Mouse (Mus musculus): ENCODE results near the gene Pphln1.

The Pphln1 gene

GRCm38 (mm10) chr15:93433811-93434210, 35.7 kb downstream of the Pphln1 start:
- peak; percentile 78 for DNase-seq (ENCODE audit: low read depth, low spot score)

DNA sequence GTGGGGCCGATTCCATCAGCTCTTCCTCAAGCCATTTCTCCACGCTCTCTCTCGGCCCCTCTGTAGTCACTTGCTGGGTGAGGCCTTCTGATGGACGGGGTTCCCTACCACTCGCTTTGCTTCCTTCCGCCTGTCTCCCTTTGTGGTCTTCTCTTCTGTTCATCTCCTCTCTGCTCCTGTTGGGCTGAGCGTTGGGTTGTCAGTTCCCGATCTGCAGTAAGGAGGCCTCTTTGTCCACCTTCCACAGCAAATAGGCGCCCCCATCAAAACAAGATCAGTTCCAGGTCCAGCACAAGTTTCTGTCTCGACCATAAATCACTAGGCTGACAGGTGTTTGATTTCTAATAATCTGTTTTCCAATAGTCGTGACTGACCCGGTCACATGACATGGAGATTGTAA, 37.8 kb downstream of the Pphln1 start:
- no peak for DNase-seq (ENCODE audit: low read depth, low spot score)

- DNase-seq (ENCODE audit: low read depth, low spot score): peak; percentile 61
Measured at GRCm38 (mm10) chr15:93438663-93439062, 40.5 kb downstream of the Pphln1 start.

GRCm38 (mm10) chr15:93442271-93442670, 44.1 kb downstream of the Pphln1 start:
- no peak for DNase-seq (ENCODE audit: low read depth, low spot score)

GRCm38 (mm10) chr15:93443676-93444075, 45.5 kb downstream of the Pphln1 start:
- no peak for DNase-seq (ENCODE audit: low read depth, low spot score)

GRCm38 (mm10) chr15:93448862-93449261, 50.7 kb downstream of the Pphln1 start:
- DNase-seq (ENCODE audit: low read depth, low spot score): no peak

- no peak for DNase-seq (ENCODE audit: low read depth, low spot score)
Measured at GRCm38 (mm10) chr15:93453296-93453695, 55.1 kb downstream of the Pphln1 start.

DNA sequence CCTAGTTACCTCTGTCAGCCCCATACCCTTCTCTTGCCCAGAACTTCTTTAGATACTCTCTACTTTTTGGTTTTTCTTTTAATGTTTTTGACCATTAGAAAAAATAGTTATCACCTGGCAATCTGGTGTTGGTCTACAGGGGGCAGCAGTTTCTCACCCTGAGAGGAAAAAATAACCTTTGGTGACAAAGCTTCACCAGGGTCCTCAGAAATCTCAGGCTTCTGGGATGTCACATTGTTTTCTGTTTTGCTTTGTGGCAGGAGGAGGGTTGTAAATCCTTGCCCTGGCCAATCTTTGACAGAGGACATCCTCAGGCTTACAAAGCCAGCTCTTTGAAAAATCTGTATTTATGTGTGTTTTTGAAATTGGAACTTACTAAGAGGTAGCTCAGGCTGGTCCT, 57.9 kb downstream of the Pphln1 start:
- no peak for DNase-seq (ENCODE audit: low read depth, low spot score)

DNA sequence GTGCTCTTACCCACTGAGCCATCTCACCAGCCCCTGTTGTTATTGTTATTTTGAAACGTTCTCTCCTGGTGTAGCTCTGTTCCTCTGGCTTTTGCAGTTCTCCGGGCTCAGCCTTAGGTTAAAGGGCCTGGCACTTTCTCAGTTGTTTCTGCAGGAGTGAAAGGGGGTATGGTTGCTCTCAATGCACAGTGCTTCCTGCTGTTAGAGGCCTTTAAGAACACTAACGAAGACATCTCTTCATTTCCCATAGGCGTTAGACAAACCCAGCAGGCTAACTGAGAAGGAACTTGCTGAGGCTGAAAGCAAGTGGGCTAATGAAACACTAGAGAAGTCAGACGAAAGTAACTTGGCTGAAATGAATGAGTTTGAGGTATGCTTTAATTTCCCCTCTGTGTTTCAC, 61.3 kb downstream of the Pphln1 start:
- no peak for DNase-seq (ENCODE audit: low read depth, low spot score)

DNA sequence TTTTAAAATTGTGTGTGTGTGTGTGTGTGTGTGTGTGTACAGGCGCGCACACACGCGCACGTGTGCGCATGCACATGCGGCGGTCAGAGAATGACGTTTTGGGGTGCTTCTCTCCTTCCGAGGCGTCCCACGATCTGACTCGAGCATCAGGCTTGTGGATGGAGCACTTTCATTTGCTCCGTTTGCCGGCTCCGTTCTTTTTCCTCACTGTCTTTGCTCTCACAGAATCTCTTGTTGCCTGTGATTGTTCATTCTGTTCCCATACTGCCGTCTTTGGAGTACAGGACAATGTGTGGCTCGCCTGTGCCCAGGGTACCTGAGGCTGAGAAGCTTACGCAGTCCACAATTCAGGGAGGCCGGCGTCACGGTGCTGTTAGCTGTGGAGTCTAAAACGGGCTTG, 62.9 kb downstream of the Pphln1 start:
- DNase-seq (ENCODE audit: low read depth, low spot score): no peak

DNA sequence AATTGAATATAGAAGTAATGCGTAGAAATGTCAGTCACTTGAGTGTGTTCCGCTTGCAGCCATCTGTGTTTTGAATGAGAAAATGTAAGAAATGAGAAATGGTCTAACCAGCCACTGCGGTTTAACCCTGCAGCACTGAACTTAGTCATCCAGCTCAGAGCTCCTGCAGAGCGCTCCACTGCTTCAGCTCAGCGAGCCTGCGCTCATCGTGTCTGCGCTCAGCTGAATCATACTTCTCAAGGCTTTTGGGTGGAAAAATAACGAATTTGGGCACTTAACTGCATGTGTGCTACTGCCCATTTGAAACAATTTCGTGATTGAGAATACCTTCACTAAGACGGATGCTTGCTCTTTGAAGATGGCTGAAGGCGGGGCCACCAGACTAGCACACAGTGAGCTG, 73.5 kb downstream of the Pphln1 start:
- DNase-seq (ENCODE audit: low read depth, low spot score): no peak

DNA sequence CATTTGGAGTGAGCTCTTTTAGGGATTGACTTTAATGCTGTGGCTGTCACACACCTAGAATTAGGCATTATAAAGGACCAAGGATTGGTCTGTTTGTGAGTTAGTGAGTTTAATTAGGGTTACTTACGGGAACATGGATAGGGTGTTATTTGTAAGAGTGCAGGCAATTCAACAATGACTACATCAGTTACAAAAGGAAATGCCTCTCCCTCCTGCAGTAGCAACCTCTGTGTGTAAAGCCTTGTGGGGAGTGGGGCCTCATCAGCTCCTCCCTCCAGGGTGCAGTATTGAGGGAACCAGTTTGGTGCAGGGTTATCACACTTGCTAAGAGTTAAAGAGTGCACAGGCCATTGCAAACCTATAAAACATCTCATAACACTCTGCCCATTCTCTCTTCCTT, 73.9 kb downstream of the Pphln1 start:
- DNase-seq (ENCODE audit: low read depth, low spot score): no peak

- DNase-seq (ENCODE audit: low read depth, low spot score): no peak
Measured at GRCm38 (mm10) chr15:93474277-93474676, 76.1 kb downstream of the Pphln1 start.

- DNase-seq (ENCODE audit: low read depth, low spot score): no peak
Measured at GRCm38 (mm10) chr15:93475688-93476087, 77.5 kb downstream of the Pphln1 start.

GRCm38 (mm10) chr15:93477729-93478128, 79.6 kb downstream of the Pphln1 start:
- DNase-seq (ENCODE audit: low read depth, low spot score): no peak

DNA sequence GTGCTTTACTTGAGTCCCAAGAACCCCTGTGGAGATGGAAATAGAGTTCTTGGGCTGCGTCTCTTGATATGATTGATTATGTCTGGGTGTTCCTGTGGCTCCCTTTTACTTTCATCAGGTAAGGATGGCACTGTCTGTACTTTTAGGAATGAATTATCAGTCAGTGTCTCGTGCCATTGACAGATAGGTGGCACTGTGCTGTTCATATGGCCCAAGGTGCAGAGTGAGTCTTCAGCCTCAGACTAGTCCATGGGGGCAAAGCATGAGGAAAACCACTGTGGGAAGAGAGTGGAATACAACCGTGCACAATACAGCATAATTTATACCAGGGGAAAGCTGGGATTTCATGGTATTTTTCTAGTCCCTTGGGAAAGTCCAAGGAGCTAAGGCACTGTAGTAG, 80.5 kb downstream of the Pphln1 start:
- no peak for DNase-seq (ENCODE audit: low read depth, low spot score)

GRCm38 (mm10) chr15:93479445-93479844, 81.3 kb downstream of the Pphln1 start:
- no peak for DNase-seq (ENCODE audit: low read depth, low spot score)

GRCm38 (mm10) chr15:93481112-93481511, 83.0 kb downstream of the Pphln1 start:
- DNase-seq (ENCODE audit: low read depth, low spot score): no peak

DNA sequence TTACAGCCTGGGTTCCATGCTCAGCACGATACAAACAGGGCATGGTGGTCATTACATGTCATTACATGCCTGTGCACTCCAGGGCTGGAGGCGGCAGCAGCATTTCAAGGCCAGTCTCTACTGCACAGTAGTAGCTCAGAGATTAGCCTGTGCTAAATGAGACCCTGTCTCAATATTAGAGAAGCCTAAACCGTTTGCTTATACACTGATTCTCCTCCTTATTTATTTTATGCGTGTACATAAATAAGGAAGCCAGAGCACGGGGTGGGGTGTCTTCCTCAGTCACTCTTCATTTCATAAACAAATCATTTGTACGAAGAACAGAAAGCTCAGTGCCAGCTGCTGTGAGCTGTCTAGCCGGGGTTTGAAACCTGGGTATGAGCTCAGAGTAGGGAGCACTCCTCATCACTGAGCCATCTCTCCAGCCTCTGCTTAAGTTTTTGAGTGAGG, 86.1 kb downstream of the Pphln1 start:
- no peak for DNase-seq (ENCODE audit: low read depth, low spot score)

DNA sequence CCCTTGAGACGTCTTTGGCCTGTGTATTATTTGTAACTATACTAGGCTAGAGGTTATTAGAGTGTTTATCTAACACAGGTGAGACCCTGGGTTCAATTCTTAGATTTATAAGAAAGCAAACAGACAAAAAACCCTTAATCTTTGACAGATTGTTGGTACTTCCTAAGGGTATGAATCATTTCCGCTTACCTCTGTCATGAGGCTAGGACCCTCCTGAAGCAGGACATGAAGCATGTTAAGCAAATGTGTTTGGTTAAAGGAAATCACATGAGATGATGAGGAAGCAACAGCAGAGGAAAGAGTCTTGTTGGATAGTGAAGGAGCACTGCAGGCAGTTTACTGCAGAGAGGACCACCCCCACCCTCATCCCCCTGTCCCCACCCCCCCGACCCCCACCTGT, 87.1 kb downstream of the Pphln1 start:
- no peak for DNase-seq (ENCODE audit: low read depth, low spot score)

DNA sequence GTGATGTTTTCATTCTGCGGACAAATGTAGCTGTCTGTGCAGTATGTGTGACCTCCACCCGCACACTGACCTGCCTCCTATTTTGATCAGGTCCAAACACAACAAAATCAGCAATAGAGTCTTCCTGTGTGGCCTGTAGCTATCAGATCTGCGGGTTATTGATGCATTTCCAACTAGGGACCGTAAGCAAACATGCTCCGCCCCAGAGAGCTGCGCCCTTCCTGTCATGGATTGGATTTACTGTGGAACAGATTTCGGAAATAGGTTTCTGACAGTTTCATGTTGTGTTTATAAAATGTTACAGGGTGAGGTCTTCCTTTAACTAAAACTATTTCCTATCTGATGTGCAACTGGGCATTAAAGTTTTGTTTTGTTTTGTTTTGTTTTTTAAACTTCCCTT, 87.9 kb downstream of the Pphln1 start:
- DNase-seq (ENCODE audit: low read depth, low spot score): no peak

DNA sequence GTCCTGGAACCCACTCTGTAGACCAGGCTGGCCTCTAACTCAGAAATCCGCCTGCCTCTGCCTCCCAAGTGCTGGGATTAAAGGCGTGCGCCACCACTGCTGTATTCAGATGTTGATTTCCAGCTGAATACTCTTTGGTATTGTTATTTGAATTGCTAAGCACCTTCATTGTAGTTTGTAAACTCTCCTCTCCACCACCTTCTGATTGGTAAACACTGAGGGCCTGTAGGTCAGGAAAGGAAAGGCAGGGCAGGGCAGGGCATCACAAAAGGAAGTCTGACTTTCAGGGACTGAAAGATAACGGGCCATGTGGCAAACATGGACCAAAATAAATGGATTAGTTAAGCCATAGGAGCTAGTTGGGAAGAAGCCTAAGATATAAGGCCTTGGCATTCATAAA, 91.4 kb downstream of the Pphln1 start:
- DNase-seq (ENCODE audit: low read depth, low spot score): no peak

- DNase-seq (ENCODE audit: low read depth, low spot score): no peak
Measured at GRCm38 (mm10) chr15:93494700-93495099, 96.5 kb downstream of the Pphln1 start.

DNA sequence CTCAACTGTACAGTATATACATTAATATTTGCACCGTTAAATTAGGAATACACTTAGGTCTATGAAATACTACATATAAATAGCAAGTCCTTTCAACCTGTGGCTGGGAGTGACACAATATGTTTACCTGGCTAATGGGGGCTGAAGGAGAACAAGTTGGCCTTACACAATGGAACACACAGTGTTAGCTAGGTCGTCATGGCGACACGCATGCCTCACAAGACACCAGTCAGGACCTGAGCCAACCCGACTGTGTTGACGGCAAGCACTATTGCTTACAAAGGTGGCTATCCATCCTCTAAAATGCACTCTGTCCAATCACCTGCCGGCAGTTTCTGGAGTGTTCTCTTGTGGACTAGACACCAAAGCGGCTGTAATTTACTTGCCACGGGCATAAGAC, 101.7 kb downstream of the Pphln1 start:
- no peak for DNase-seq (ENCODE audit: low read depth, low spot score)

GRCm38 (mm10) chr15:93502703-93503102, 104.6 kb downstream of the Pphln1 start:
- no peak for DNase-seq (ENCODE audit: low read depth, low spot score)

All from mesoderm, embryonic 11.5 days (tissue).